Mouse (Mus musculus): ENCODE data around the gene Cep128. TPM values are rescaled to one million over a fixed set of nuclear protein-coding genes. Genes with fewer than 3 reads are reported as not detected.

Cep128 gene
- total and polyA plus RNA-seq, 3 experiments: 8.9 to 109 (median 47.7) TPM

- H3K36me3 ChIP-seq (replicated peaks): peaks cover 6% of the 10 kb centered on the region
- H3K27me3 ChIP-seq (ENCODE audit: insufficient read depth, low read length): no peaks in the 10 kb centered on the region
- H3K4me1 ChIP-seq (ENCODE audit: insufficient read depth, low read depth, low read length): peaks cover 5% of the 10 kb centered on the region
- DNase-seq (ENCODE audit: low spot score) (no peak), ATAC-seq (ENCODE audit: extremely low read depth, insufficient number of reproducible peaks, low FRiP score, poor library complexity, severe bottlenecking) (no peak)
- no peak overlapping the region for H3K4me3 ChIP-seq (ENCODE audit: low read depth, low read length)
- H3K9me3 ChIP-seq (replicated peaks): peaks cover 4% of the 10 kb centered on the region
- no peak for TF ChIP-seq POLR2AphosphoS5 (IDR thresholded peaks at IDR 0.05; ENCODE audit: insufficient replicate concordance, low read depth, low read length)
- TF ChIP-seq TAL1 (conservative IDR thresholded peaks at IDR 0.05; ENCODE audit: low read depth, low read length): no peak
- no peak for TF ChIP-seq GATA1 (IDR thresholded peaks at IDR 0.05; ENCODE audit: borderline replicate concordance, low read length)
- TF ChIP-seq GATA2 (IDR thresholded peaks at IDR 0.05; ENCODE audit: borderline replicate concordance, low read depth, low read length): no peak
- TF ChIP-seq CTCF (IDR thresholded peaks at IDR 0.05; ENCODE audit: low read depth, low read length): no peak
Observed at GRCm38 (mm10) chr12:91149152-91149551, 235.1 kb downstream of the Cep128 start.

GRCm38 (mm10) chr12:91134740-91135517 is 249.3 kb downstream of the Cep128 start:
- ATAC-seq (ENCODE audit: extremely low read depth, insufficient number of reproducible peaks, low FRiP score, poor library complexity, severe bottlenecking) (no peak), DNase-seq (ENCODE audit: low spot score) (no peak)
- Histone ChIP-seq H3K4me1 (ENCODE audit: insufficient read depth, low read depth, low read length) (no peaks in the 10 kb centered on the region), H3K9me3 (replicated peaks) (no peaks in the 10 kb centered on the region), H3K36me3 (replicated peaks) (peaks cover 7% of the 10 kb centered on the region), H3K27me3 (ENCODE audit: insufficient read depth, low read length) (no peaks in the 10 kb centered on the region), H3K4me3 (ENCODE audit: low read depth, low read length) (no peak overlapping the region)
- TF ChIP-seq TAL1 (conservative IDR thresholded peaks at IDR 0.05; ENCODE audit: low read depth, low read length) (no peak), GATA1 (IDR thresholded peaks at IDR 0.05; ENCODE audit: borderline replicate concordance, low read length) (no peak), POLR2AphosphoS5 (IDR thresholded peaks at IDR 0.05; ENCODE audit: insufficient replicate concordance, low read depth, low read length) (no peak)

GRCm38 (mm10) chr12:91115054-91115453 is 269.2 kb downstream of the Cep128 start:
- Histone ChIP-seq H3K4me3 (ENCODE audit: low read depth, low read length) (no peak overlapping the region), H3K4me1 (ENCODE audit: insufficient read depth, low read depth, low read length) (no peaks in the 10 kb centered on the region), H3K27me3 (ENCODE audit: insufficient read depth, low read length) (no peaks in the 10 kb centered on the region), H3K36me3 (replicated peaks) (peaks cover 10% of the 10 kb centered on the region), H3K9me3 (replicated peaks) (no peaks in the 10 kb centered on the region)
- no peak for ATAC-seq (ENCODE audit: extremely low read depth, insufficient number of reproducible peaks, low FRiP score, poor library complexity, severe bottlenecking)
- no peak for TF ChIP-seq CTCF (IDR thresholded peaks at IDR 0.05; ENCODE audit: low read depth, low read length)
- no peak for TF ChIP-seq GATA2 (IDR thresholded peaks at IDR 0.05; ENCODE audit: borderline replicate concordance, low read depth, low read length)
- no peak for TF ChIP-seq POLR2AphosphoS5 (IDR thresholded peaks at IDR 0.05; ENCODE audit: insufficient replicate concordance, low read depth, low read length)
- no peak for TF ChIP-seq TAL1 (conservative IDR thresholded peaks at IDR 0.05; ENCODE audit: low read depth, low read length)
- TF ChIP-seq GATA1 (IDR thresholded peaks at IDR 0.05; ENCODE audit: borderline replicate concordance, low read length): no peak
- no peak for DNase-seq (ENCODE audit: low spot score)

- peaks cover 10% of the 10 kb centered on the region for H3K36me3 ChIP-seq (replicated peaks)
Observed at GRCm38 (mm10) chr12:91103316-91103715, 280.9 kb downstream of the Cep128 start.

GRCm38 (mm10) chr12:91097869-91098268 is 286.3 kb downstream of the Cep128 start:
- ATAC-seq (ENCODE audit: extremely low read depth, insufficient number of reproducible peaks, low FRiP score, poor library complexity, severe bottlenecking) (no peak), DNase-seq (ENCODE audit: low spot score) (no peak)
- Histone ChIP-seq H3K27me3 (ENCODE audit: insufficient read depth, low read length) (no peaks in the 10 kb centered on the region), H3K4me1 (ENCODE audit: insufficient read depth, low read depth, low read length) (no peaks in the 10 kb centered on the region), H3K36me3 (replicated peaks) (peaks cover 8% of the 10 kb centered on the region), H3K4me3 (ENCODE audit: low read depth, low read length) (no peak overlapping the region), H3K9me3 (replicated peaks) (no peaks in the 10 kb centered on the region)
- TF ChIP-seq GATA2 (IDR thresholded peaks at IDR 0.05; ENCODE audit: borderline replicate concordance, low read depth, low read length) (no peak), CTCF (IDR thresholded peaks at IDR 0.05; ENCODE audit: low read depth, low read length) (no peak), POLR2AphosphoS5 (IDR thresholded peaks at IDR 0.05; ENCODE audit: insufficient replicate concordance, low read depth, low read length) (no peak), GATA1 (IDR thresholded peaks at IDR 0.05; ENCODE audit: borderline replicate concordance, low read length) (no peak), TAL1 (conservative IDR thresholded peaks at IDR 0.05; ENCODE audit: low read depth, low read length) (no peak)

More at GRCm38 (mm10) chr12:91103316-91103715, 280.9 kb downstream of the Cep128 start:
- ATAC-seq (ENCODE audit: extremely low read depth, insufficient number of reproducible peaks, low FRiP score, poor library complexity, severe bottlenecking) (no peak), DNase-seq (ENCODE audit: low spot score) (no peak)
- Histone ChIP-seq H3K27me3 (ENCODE audit: insufficient read depth, low read length) (no peaks in the 10 kb centered on the region), H3K9me3 (replicated peaks) (no peaks in the 10 kb centered on the region), H3K4me1 (ENCODE audit: insufficient read depth, low read depth, low read length) (no peaks in the 10 kb centered on the region), H3K4me3 (ENCODE audit: low read depth, low read length) (no peak overlapping the region)
- no peak for TF ChIP-seq POLR2AphosphoS5 (IDR thresholded peaks at IDR 0.05; ENCODE audit: insufficient replicate concordance, low read depth, low read length)
- no peak for TF ChIP-seq CTCF (IDR thresholded peaks at IDR 0.05; ENCODE audit: low read depth, low read length)
- TF ChIP-seq GATA1 (IDR thresholded peaks at IDR 0.05; ENCODE audit: borderline replicate concordance, low read length): no peak
- no peak for TF ChIP-seq TAL1 (conservative IDR thresholded peaks at IDR 0.05; ENCODE audit: low read depth, low read length)
- TF ChIP-seq GATA2 (IDR thresholded peaks at IDR 0.05; ENCODE audit: borderline replicate concordance, low read depth, low read length): no peak

GRCm38 (mm10) chr12:91096197-91096596 is 288.0 kb downstream of the Cep128 start:
- TF ChIP-seq GATA1 (IDR thresholded peaks at IDR 0.05; ENCODE audit: borderline replicate concordance, low read length): no peak
- TF ChIP-seq CTCF (IDR thresholded peaks at IDR 0.05; ENCODE audit: low read depth, low read length): no peak
- no peak for TF ChIP-seq POLR2AphosphoS5 (IDR thresholded peaks at IDR 0.05; ENCODE audit: insufficient replicate concordance, low read depth, low read length)
- no peak for TF ChIP-seq TAL1 (conservative IDR thresholded peaks at IDR 0.05; ENCODE audit: low read depth, low read length)
- no peak for TF ChIP-seq GATA2 (IDR thresholded peaks at IDR 0.05; ENCODE audit: borderline replicate concordance, low read depth, low read length)
- H3K36me3 ChIP-seq (replicated peaks): peaks cover 8% of the 10 kb centered on the region

More at GRCm38 (mm10) chr12:91096197-91096596, 288.0 kb downstream of the Cep128 start:
- H3K9me3 ChIP-seq (replicated peaks): no peaks in the 10 kb centered on the region
- DNase-seq (ENCODE audit: low spot score) (no peak), ATAC-seq (ENCODE audit: extremely low read depth, insufficient number of reproducible peaks, low FRiP score, poor library complexity, severe bottlenecking) (no peak)
- no peaks in the 10 kb centered on the region for H3K4me1 ChIP-seq (ENCODE audit: insufficient read depth, low read depth, low read length)
- no peak overlapping the region for H3K4me3 ChIP-seq (ENCODE audit: low read depth, low read length)
- H3K27me3 ChIP-seq (ENCODE audit: insufficient read depth, low read length): no peaks in the 10 kb centered on the region

Measured in G1E (cell line).